Mouse (Mus musculus): Measurements from ENCODE around the gene Olfr1396. TPM values are rescaled to one million over a fixed set of nuclear protein-coding genes. Genes with fewer than 3 reads are reported as not detected.

Gene Olfr1396
- polyA plus RNA-seq, 1 experiment = not detected

- H3K4me3 ChIP-seq (ENCODE audit: insufficient read depth, low read length) = no peak overlapping the region
- H3K27ac ChIP-seq (ENCODE audit: insufficient read depth, low read length) = no peak overlapping the region
- no peak for TF ChIP-seq POLR2A (IDR thresholded peaks at IDR 0.05; ENCODE audit: low read depth, low read length)
- peak; percentile 55; the same call in 1 of the 2 replicates for TF ChIP-seq CTCF (IDR thresholded peaks at IDR 0.05; ENCODE audit: borderline replicate concordance, insufficient read depth, low read length)
- peaks cover 6% of the 10 kb centered on the region for H3K4me1 ChIP-seq (ENCODE audit: control insufficient read depth, insufficient read depth, low read length)
Observed at GRCm38 (mm10) chr11:49108833-49109232, 5.8 kb downstream of the Olfr1396 start.

GRCm38 (mm10) chr11:49107650-49108537 lies 6.8 kb downstream of the Olfr1396 start:
- H3K4me1 ChIP-seq (ENCODE audit: control insufficient read depth, insufficient read depth, low read length) = peaks cover 6% of the 10 kb centered on the region
- TF ChIP-seq CTCF (IDR thresholded peaks at IDR 0.05; ENCODE audit: borderline replicate concordance, insufficient read depth, low read length) (no peak), POLR2A (IDR thresholded peaks at IDR 0.05; ENCODE audit: low read depth, low read length) (no peak)
- H3K4me3 ChIP-seq (ENCODE audit: insufficient read depth, low read length) = no peak overlapping the region
- H3K27ac ChIP-seq (ENCODE audit: insufficient read depth, low read length) = peak overlapping the region; percentile 87

GRCm38 (mm10) chr11:49105752-49106151 lies 8.9 kb downstream of the Olfr1396 start:
- peaks cover 6% of the 10 kb centered on the region for H3K4me1 ChIP-seq (ENCODE audit: control insufficient read depth, insufficient read depth, low read length)
- H3K27ac ChIP-seq (ENCODE audit: insufficient read depth, low read length) = no peak overlapping the region
- TF ChIP-seq CTCF (IDR thresholded peaks at IDR 0.05; ENCODE audit: borderline replicate concordance, insufficient read depth, low read length) = no peak
- no peak for TF ChIP-seq POLR2A (IDR thresholded peaks at IDR 0.05; ENCODE audit: low read depth, low read length)
- H3K4me3 ChIP-seq (ENCODE audit: insufficient read depth, low read length) = no peak overlapping the region

- Histone ChIP-seq H3K4me1 (ENCODE audit: control insufficient read depth, insufficient read depth, low read length) (peaks cover 4% of the 10 kb centered on the region), H3K4me3 (ENCODE audit: insufficient read depth, low read length) (no peak overlapping the region), H3K27ac (ENCODE audit: insufficient read depth, low read length) (no peak overlapping the region)
- TF ChIP-seq POLR2A (IDR thresholded peaks at IDR 0.05; ENCODE audit: low read depth, low read length) (no peak), CTCF (IDR thresholded peaks at IDR 0.05; ENCODE audit: borderline replicate concordance, insufficient read depth, low read length) (0 out of 2 replicates have a peak, but pooled peaks have one; percentile 37)
Observed at GRCm38 (mm10) chr11:49103047-49103693, 11.5 kb downstream of the Olfr1396 start.

- no peak overlapping the region for H3K4me3 ChIP-seq (ENCODE audit: insufficient read depth, low read length)
- no peaks in the 10 kb centered on the region; the same call in 1 of the 2 replicates for H3K4me1 ChIP-seq (ENCODE audit: control insufficient read depth, insufficient read depth, low read length)
- TF ChIP-seq POLR2A (IDR thresholded peaks at IDR 0.05; ENCODE audit: low read depth, low read length) (no peak), CTCF (IDR thresholded peaks at IDR 0.05; ENCODE audit: borderline replicate concordance, insufficient read depth, low read length) (no peak)
- no peak overlapping the region for H3K27ac ChIP-seq (ENCODE audit: insufficient read depth, low read length)
Observed at GRCm38 (mm10) chr11:49101500-49101899, 13.2 kb downstream of the Olfr1396 start.

- Histone ChIP-seq H3K27ac (ENCODE audit: insufficient read depth, low read length) (no peak overlapping the region), H3K4me3 (ENCODE audit: insufficient read depth, low read length) (no peak overlapping the region), H3K4me1 (ENCODE audit: control insufficient read depth, insufficient read depth, low read length) (no peaks in the 10 kb centered on the region; the same call in 1 of the 2 replicates)
- TF ChIP-seq CTCF (IDR thresholded peaks at IDR 0.05; ENCODE audit: borderline replicate concordance, insufficient read depth, low read length) (no peak), POLR2A (IDR thresholded peaks at IDR 0.05; ENCODE audit: low read depth, low read length) (no peak)
Observed at GRCm38 (mm10) chr11:49100409-49100808, 14.3 kb downstream of the Olfr1396 start.

- no peak for TF ChIP-seq POLR2A (IDR thresholded peaks at IDR 0.05; ENCODE audit: low read depth, low read length)
- TF ChIP-seq CTCF (IDR thresholded peaks at IDR 0.05; ENCODE audit: borderline replicate concordance, insufficient read depth, low read length) = no peak
- H3K4me1 ChIP-seq (ENCODE audit: control insufficient read depth, insufficient read depth, low read length) = peaks cover 3% of the 10 kb centered on the region
- H3K27ac ChIP-seq (ENCODE audit: insufficient read depth, low read length) = no peak overlapping the region
- H3K4me3 ChIP-seq (ENCODE audit: insufficient read depth, low read length) = no peak overlapping the region
Observed at GRCm38 (mm10) chr11:49095367-49095766, 19.3 kb downstream of the Olfr1396 start.

- no peak overlapping the region for H3K27ac ChIP-seq (ENCODE audit: insufficient read depth, low read length)
- TF ChIP-seq CTCF (IDR thresholded peaks at IDR 0.05; ENCODE audit: borderline replicate concordance, insufficient read depth, low read length) (no peak), POLR2A (IDR thresholded peaks at IDR 0.05; ENCODE audit: low read depth, low read length) (no peak)
- H3K4me3 ChIP-seq (ENCODE audit: insufficient read depth, low read length) = no peak overlapping the region
- peaks cover 3% of the 10 kb centered on the region for H3K4me1 ChIP-seq (ENCODE audit: control insufficient read depth, insufficient read depth, low read length)
Observed at GRCm38 (mm10) chr11:49093861-49094660, 20.6 kb downstream of the Olfr1396 start.

- TF ChIP-seq CTCF (IDR thresholded peaks at IDR 0.05; ENCODE audit: borderline replicate concordance, insufficient read depth, low read length) (no peak), POLR2A (IDR thresholded peaks at IDR 0.05; ENCODE audit: low read depth, low read length) (no peak)
- no peak overlapping the region for H3K27ac ChIP-seq (ENCODE audit: insufficient read depth, low read length)
- peaks cover 3% of the 10 kb centered on the region for H3K4me1 ChIP-seq (ENCODE audit: control insufficient read depth, insufficient read depth, low read length)
- no peak overlapping the region for H3K4me3 ChIP-seq (ENCODE audit: insufficient read depth, low read length)
Observed at GRCm38 (mm10) chr11:49092786-49093185, 21.9 kb downstream of the Olfr1396 start.
